Comparison of ENCODE assay signal across 12 mouse cellular contexts in the genomic region with DNA sequence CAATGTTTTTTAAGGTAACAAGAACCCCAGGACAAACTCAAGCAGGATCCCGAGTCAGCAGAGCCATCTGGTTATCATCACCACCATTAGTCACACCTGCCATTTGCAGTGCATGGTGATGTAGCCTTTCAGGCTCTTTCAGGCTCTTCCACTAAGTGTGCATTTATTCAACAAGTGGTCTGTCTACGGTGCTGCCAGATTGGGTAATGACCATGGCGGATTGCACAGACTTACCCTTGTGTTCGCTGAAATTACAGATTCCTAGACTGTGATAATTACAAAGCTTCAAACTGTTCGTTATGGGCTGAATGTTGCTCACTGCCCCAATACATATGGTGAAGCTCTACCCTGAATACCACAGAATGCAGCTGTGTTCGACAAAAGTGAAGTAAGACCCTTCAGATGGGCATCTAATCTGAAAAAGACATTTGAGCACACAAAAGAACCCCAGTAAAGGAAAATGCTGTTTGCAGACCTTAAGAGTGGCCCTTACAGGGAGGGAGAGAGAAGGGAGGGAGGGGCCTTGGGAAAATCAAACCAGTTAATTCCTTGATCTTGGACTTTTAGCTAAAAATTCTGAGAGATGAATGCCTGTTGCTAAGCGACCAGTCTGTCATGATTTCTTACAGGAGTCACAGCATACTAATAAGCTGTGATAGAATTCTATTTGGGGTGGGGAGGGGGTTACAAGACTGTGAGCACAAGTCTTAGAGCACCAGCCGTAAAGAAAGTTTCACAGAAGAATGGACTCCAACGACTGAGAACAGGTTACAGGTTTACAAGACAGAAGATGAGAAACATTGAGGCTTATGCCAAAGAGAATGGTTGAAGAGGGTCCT.
DNase-seq lines count a peak whose midpoint lies in the region; ATAC-seq and TF ChIP-seq lines count a peak whose summit lies in the region.
"Had no signal": no experiment of that assay in that cellular context is flagged by ENCODE, and none has a peak within 500 bp of the region (broad histone marks: within the 10 kb centered on the region; RNA-seq: fewer than 3 reads in every experiment).

No protein-coding gene starts in this region.

- no peaks in the 10 kb centered on the region for H3K36me3 ChIP-seq in forebrain, embryonic 12.5 days (replicated peaks)
- H3K36me3 ChIP-seq in hindbrain, postnatal 0 days (ENCODE audit: insufficient read depth, low read length), result no peaks in the 10 kb centered on the region
- no peaks in the 10 kb centered on the region for H3K36me3 ChIP-seq in neural tube, embryonic 13.5 days

- peak; percentile 58; the same call in 1 of the 2 replicates for ATAC-seq in forebrain, embryonic 12.5 days (ENCODE audit: low FRiP score)
- peak; percentile 77 for ATAC-seq in hindbrain, postnatal 0 days
- ATAC-seq in neural tube, embryonic 13.5 days (ENCODE audit: low read depth), result peak; percentile 36; the same call in 1 of the 2 replicates
- ATAC-seq: intestine, postnatal 0 days; liver, postnatal 0 days had no signal

- no peaks in the 10 kb centered on the region for H3K27me3 ChIP-seq in forebrain, embryonic 12.5 days
- H3K27me3 ChIP-seq in hindbrain, postnatal 0 days (ENCODE audit: insufficient read depth, low read length), result no peaks in the 10 kb centered on the region
- no peaks in the 10 kb centered on the region for H3K27me3 ChIP-seq in neural tube, embryonic 13.5 days

- no peak overlapping the region for H3K27ac ChIP-seq in forebrain, embryonic 12.5 days
- no peak overlapping the region for H3K27ac ChIP-seq in hindbrain, postnatal 0 days
- no peak overlapping the region for H3K27ac ChIP-seq in neural tube, embryonic 13.5 days (replicated peaks)

- 41% methylated on average over 9 of the region's 9 CpGs for WGBS in forebrain, embryonic 12.5 days
- WGBS in hindbrain, postnatal 0 days, result 36% methylated on average over 9 of the region's 9 CpGs
- WGBS in neural tube, embryonic 13.5 days, result 48% methylated on average over 9 of the region's 9 CpGs

- no peak overlapping the region for H3K4me2 ChIP-seq in forebrain, embryonic 12.5 days
- no peak overlapping the region for H3K4me2 ChIP-seq in hindbrain, postnatal 0 days (ENCODE audit: low read depth, low read length)
- no peak overlapping the region for H3K4me2 ChIP-seq in neural tube, embryonic 13.5 days

- H3K4me1 ChIP-seq in forebrain, embryonic 12.5 days, result peaks cover 10% of the 10 kb centered on the region
- no peaks in the 10 kb centered on the region for H3K4me1 ChIP-seq in hindbrain, postnatal 0 days (ENCODE audit: insufficient read depth, low read length)
- H3K4me1 ChIP-seq in neural tube, embryonic 13.5 days (replicated peaks), result peaks cover 7% of the 10 kb centered on the region; the same call in 1 of the 2 replicates

- H3K4me3 ChIP-seq in forebrain, embryonic 12.5 days (replicated peaks), result no peak overlapping the region
- H3K4me3 ChIP-seq in hindbrain, postnatal 0 days (ENCODE audit: low read length), result no peak overlapping the region
- H3K4me3 ChIP-seq in neural tube, embryonic 13.5 days, result no peak overlapping the region

- no peak overlapping the region for H3K9ac ChIP-seq in forebrain, embryonic 12.5 days
- no peak overlapping the region for H3K9ac ChIP-seq in hindbrain, postnatal 0 days (replicated peaks; ENCODE audit: low read length)
- H3K9ac ChIP-seq in neural tube, embryonic 13.5 days, result no peak overlapping the region
- H3K9ac ChIP-seq: liver, postnatal 0 days had no signal

- peak; percentile 9 to 18 for DNase-seq in layer of hippocampus, postnatal 14 days (ENCODE audit: low spot score in 2 of 2)
- no peak for DNase-seq in layer of hippocampus, adult 9-10 months (ENCODE audit: low spot score)
- peak; percentile 30 for DNase-seq in hindbrain, postnatal 0 days (ENCODE audit: low spot score)
- DNase-seq in kidney, adult 8-10 months, result no peak
- DNase-seq in lung, postnatal 36 days, result no peak
- no peak for DNase-seq in left cerebral cortex, adult 18-20 months (ENCODE audit: low spot score in 2 of 2)
- DNase-seq: cerebellum, adult 18-20 months; gastrocnemius, postnatal 25 days; liver, postnatal 0 days had no signal

- H3K9me3 ChIP-seq in forebrain, embryonic 12.5 days, result no peaks in the 10 kb centered on the region
- H3K9me3 ChIP-seq in hindbrain, postnatal 0 days (ENCODE audit: low read length), result no peaks in the 10 kb centered on the region
- H3K9me3 ChIP-seq in neural tube, embryonic 13.5 days, result no peaks in the 10 kb centered on the region

- no peak for TF ChIP-seq CTCF in hindbrain, postnatal 0 days (IDR thresholded peaks at IDR 0.05; ENCODE audit: low read depth)

Comparison
In these comparisons a context has a peak if more than half of its experiments do, and no peak if none do; other contexts are left out.
1. DNase-seq: peak in layer of hippocampus, postnatal 14 days (2 of 2) and hindbrain, postnatal 0 days (single experiment); none in layer of hippocampus, adult 9-10 months (single experiment), kidney, adult 8-10 months (0 of 2), lung, postnatal 36 days (single experiment) and left cerebral cortex, adult 18-20 months (0 of 2).
2. Peak in every context shown above with its lines, with median percentiles within 50 percentile points of each other: ATAC-seq.